Mouse (Mus musculus) kidney, embryonic 14.5 days (tissue): ENCODE results near the gene Jhy. TPM values are rescaled to one million over a fixed set of nuclear protein-coding genes. Genes with fewer than 3 reads are reported as not detected.

Experiments
- polyA plus RNA-seq: library from polyadenylated mRNA; unstranded; fragments of >200 nt; fragmentation: Nextera tagmentation; extraction: Ambion mirVana; gene quantifications from 2 replicates; pipeline ENCODE4 v1.2.1, GENCODE M21; 2014

Jhy gene
- polyA plus RNA-seq, 1 experiment from 2014 or later: 0.34 TPM

Other genes starting within 250 kb of the Jhy start
- 2,147 and 3,036 TPM in 2 replicates for gene Hspa8, start 163.1 kb downstream of the Jhy start, polyA plus RNA-seq
- not detected in 2 replicates for gene Bsx, start 90.0 kb downstream of the Jhy start, polyA plus RNA-seq
- 0.15 and 0.17 TPM in 2 replicates for gene Crtam, start 40.5 kb upstream of the Jhy start, polyA plus RNA-seq
- 9.3 TPM in 2 replicates for gene Ubash3b, start 197.6 kb upstream of the Jhy start, polyA plus RNA-seq